ENCODE assay signal across 27 mouse cellular contexts in genomic region chr2:12699331-12699730, GRCm38 (mm10).
DNase-seq lines count a peak whose midpoint lies in the region; ATAC-seq lines count a peak whose summit lies in the region.
"Had no signal": no experiment of that assay in that cellular context is flagged by ENCODE, and none has a peak within 500 bp of the region (broad histone marks: within the 10 kb centered on the region; RNA-seq: fewer than 3 reads in every experiment).

No protein-coding gene starts in this region.

- 30% methylated on average over 3 of the region's 3 CpGs for WGBS in heart, embryonic 13.5 days
- 78% methylated on average over 3 of the region's 3 CpGs for WGBS in kidney, embryonic 16.5 days

- no peaks in the 10 kb centered on the region for H3K27me3 ChIP-seq in heart, embryonic 13.5 days (replicated peaks)
- no peaks in the 10 kb centered on the region for H3K27me3 ChIP-seq in kidney, embryonic 16.5 days (ENCODE audit: insufficient read depth, low read length)
- H3K27me3 ChIP-seq: CH12.LX; embryonic facial prominence, embryonic 12.5 days; forebrain, embryonic 13.5 days; heart, embryonic 15.5 days; hindbrain, embryonic 12.5 days; hindbrain, embryonic 15.5 days had no signal

- peak overlapping the region; percentile 1; the same call in 1 of the 2 replicates for H3K27ac ChIP-seq in heart, embryonic 13.5 days (replicated peaks)
- no peak overlapping the region for H3K27ac ChIP-seq in kidney, embryonic 16.5 days (ENCODE audit: low read length)
- H3K27ac ChIP-seq: embryonic facial prominence, embryonic 12.5 days; forebrain, embryonic 10.5 days; forebrain, embryonic 13.5 days; heart, embryonic 15.5 days; hindbrain, embryonic 12.5 days; hindbrain, embryonic 15.5 days had no signal

- no peaks in the 10 kb centered on the region for H3K9me3 ChIP-seq in heart, embryonic 13.5 days
- H3K9me3 ChIP-seq in kidney, embryonic 16.5 days (ENCODE audit: low read length) = no peaks in the 10 kb centered on the region
- H3K9me3 ChIP-seq: embryonic facial prominence, embryonic 12.5 days; forebrain, embryonic 10.5 days; forebrain, embryonic 13.5 days; G1E; heart, embryonic 15.5 days; hindbrain, embryonic 12.5 days; hindbrain, embryonic 15.5 days had no signal

- no peak overlapping the region for H3K4me3 ChIP-seq in heart, embryonic 13.5 days
- no peak overlapping the region for H3K4me3 ChIP-seq in kidney, embryonic 16.5 days (ENCODE audit: low read length)
- H3K4me3 ChIP-seq: embryonic facial prominence, embryonic 12.5 days; erythroblast, embryonic 14.5 days; forebrain, embryonic 10.5 days; forebrain, embryonic 13.5 days; heart, embryonic 15.5 days; hindbrain, embryonic 12.5 days; hindbrain, embryonic 15.5 days had no signal

- H3K36me3 ChIP-seq in heart, embryonic 13.5 days = no peaks in the 10 kb centered on the region
- no peaks in the 10 kb centered on the region for H3K36me3 ChIP-seq in kidney, embryonic 16.5 days (ENCODE audit: insufficient read depth, low read length)
- H3K36me3 ChIP-seq: embryonic facial prominence, embryonic 12.5 days; forebrain, embryonic 10.5 days; G1E; heart, embryonic 15.5 days; hindbrain, embryonic 12.5 days; hindbrain, embryonic 15.5 days had no signal

- peaks cover 21% of the 10 kb centered on the region for H3K4me1 ChIP-seq in heart, embryonic 13.5 days
- H3K4me1 ChIP-seq in kidney, embryonic 16.5 days (ENCODE audit: insufficient read depth, low read length) = no peaks in the 10 kb centered on the region
- H3K4me1 ChIP-seq: embryonic facial prominence, embryonic 12.5 days; forebrain, embryonic 10.5 days; forebrain, embryonic 13.5 days; hindbrain, embryonic 12.5 days; hindbrain, embryonic 15.5 days had no signal

- H3K9ac ChIP-seq in heart, embryonic 13.5 days = no peak overlapping the region
- no peak overlapping the region for H3K9ac ChIP-seq in kidney, embryonic 16.5 days (replicated peaks; ENCODE audit: low read length)
- H3K9ac ChIP-seq: embryonic facial prominence, embryonic 12.5 days; forebrain, embryonic 13.5 days; heart, embryonic 15.5 days; hindbrain, embryonic 12.5 days; hindbrain, embryonic 15.5 days had no signal

- H3K4me2 ChIP-seq in heart, embryonic 13.5 days = no peak overlapping the region
- H3K4me2 ChIP-seq in kidney, embryonic 16.5 days (replicated peaks; ENCODE audit: low read depth, low read length) = no peak overlapping the region
- H3K4me2 ChIP-seq: embryonic facial prominence, embryonic 12.5 days; forebrain, embryonic 13.5 days; heart, embryonic 11.5 days; heart, embryonic 15.5 days; hindbrain, embryonic 12.5 days; hindbrain, embryonic 15.5 days had no signal

- ATAC-seq in heart, embryonic 13.5 days (ENCODE audit: extremely low read depth, insufficient number of reproducible peaks, low FRiP score, low TSS enrichment) = no peak
- no peak for ATAC-seq in kidney, embryonic 16.5 days (ENCODE audit: low FRiP score, low TSS enrichment)
- no peak for ATAC-seq in megakaryocyte-erythroid progenitor cell, adult 5-6 weeks (replicated peaks; ENCODE audit: low FRiP score, low TSS enrichment, poor library complexity, severe bottlenecking)
- ATAC-seq: activated CD4-positive, CD25-positive, alpha-beta regulatory T cell, adult 4 months; forebrain, embryonic 13.5 days; forebrain, embryonic 16.5 days; intestine, postnatal 0 days had no signal

- intact Hi-C loops in heart, postnatal 10 days (cut with DNase I) = no loop called here

- no peak for DNase-seq in heart, postnatal 10 days
- DNase-seq in 3T3-L1 (ENCODE audit: low read depth, low spot score) (peak; percentile 90), NIH3T3 (ENCODE audit: low read depth) (peak; percentile 75)
- no peak for DNase-seq in lung, postnatal 25 days (ENCODE audit: low spot score)
- DNase-seq: adrenal gland, postnatal 10 days; adrenal gland, postnatal 36 days; cerebellum, adult 18-20 months; cerebellum, adult 9-10 months; cerebellum, postnatal 14 days; gastrocnemius, postnatal 10 days; gastrocnemius, postnatal 36 days had no signal

Comparison
In these comparisons a context has a peak if more than half of its experiments do, and no peak if none do; other contexts are left out.
1. DNase-seq: peak in 3T3-L1 (single experiment) and NIH3T3 (single experiment); none in heart, postnatal 10 days (0 of 2) and lung, postnatal 25 days (single experiment).